Mouse (Mus musculus) cerebellum, postnatal 36 days (tissue): ENCODE measurements around the gene Hist3h2ba.

Experiments used
- DNase-seq, 2 experiments: peaks; one replicate each; pipeline ENCODE4 v3.0.0; 2021 to 2022; ENCODE audit warnings: mixed read lengths in 2 of 2

Gene Hist3h2ba

DNA sequence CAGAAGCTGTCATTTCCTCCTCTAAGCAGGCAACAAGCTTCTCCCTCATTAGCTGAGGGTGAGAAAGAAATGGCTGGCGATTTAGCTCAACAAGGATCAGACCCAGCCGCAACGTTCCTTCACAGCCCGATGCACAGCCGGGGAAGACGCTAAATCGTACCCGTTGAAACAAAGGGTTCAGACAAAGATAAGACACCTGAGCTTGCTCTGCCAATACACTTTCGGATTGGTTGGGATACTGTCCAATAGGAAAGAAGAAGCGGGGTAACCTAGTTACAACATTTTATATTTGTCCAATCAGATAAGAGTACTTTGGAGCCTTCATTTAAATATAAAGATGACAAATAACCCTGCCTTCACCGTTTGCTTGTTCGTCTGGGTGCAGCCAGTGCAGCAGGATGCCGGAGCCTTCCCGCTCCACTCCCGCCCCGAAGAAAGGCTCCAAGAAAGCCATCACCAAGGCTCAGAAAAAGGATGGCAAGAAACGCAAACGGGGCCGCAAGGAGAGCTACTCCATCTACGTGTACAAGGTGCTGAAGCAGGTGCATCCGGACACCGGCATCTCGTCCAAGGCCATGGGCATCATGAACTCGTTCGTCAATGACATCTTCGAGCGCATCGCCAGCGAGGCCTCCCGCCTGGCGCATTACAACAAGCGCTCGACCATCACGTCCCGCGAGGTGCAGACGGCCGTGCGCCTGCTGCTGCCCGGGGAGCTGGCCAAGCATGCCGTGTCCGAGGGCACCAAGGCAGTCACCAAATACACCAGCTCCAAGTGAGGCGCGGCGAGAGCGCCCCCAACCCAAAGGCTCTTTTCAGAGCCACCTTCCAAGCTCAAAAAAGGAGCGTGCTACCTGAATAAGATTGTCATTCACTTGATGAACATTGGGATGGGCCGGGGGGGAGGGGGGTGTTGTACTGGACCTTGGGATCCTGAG is at the start of gene Hist3h2ba:
Gene Hist3h2ba, plus strand, starts transcription at position 379 of the 938 bp plus-strand sequence.
- DNase-seq: peak; percentile 82 to 89

- no peak for DNase-seq
Measured at GRCm38 (mm10) chr11:58901080-58901479, 47.6 kb upstream of the Hist3h2ba start.

DNA sequence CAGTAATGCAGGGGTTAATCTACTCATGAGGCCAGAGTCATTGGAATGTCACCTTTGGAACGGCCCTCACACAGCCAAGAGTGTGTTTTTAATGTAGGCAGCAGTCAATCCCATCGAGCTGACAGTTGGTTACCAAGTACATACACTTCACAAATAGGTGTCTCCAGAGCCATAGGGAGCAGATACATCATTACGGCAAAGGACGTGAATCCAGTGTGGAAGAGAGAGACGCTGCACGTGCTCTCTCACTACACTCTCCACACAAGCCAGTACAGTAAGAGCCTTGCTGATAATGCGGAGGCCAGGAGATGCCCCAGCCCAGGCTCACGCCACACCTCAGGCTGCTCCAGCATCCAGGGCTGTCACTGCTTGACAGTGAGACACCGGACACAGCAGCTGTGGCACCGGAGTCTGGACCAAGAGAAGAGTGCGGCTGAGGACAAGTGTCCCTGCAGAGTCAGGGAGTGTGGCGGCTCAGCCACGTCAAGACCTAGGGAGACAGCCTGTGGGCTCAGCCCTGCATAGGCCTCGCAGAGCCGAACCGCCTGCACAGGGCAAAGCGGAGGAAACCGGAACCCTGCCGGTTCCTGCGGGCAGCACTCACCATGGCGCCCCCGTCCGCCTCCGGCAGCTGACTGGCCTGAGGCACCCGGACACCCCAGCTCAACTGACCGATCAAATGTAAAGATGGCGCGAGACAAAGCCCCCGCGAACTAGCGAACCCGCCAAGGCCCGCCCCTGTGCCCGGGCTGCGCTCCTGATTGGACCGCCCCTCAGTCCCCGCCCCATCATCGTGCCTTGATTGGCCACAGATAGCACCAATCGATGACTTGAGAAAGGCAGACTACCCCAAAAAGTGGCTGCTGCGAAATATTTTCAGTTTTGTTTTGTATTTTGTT is 45.0 kb upstream of the Hist3h2ba start, which contains the start of gene Zfp39:
Gene Zfp39, minus strand, starts transcription at position 715 of the 899 bp plus-strand sequence.
- DNase-seq: peak; percentile 96 to 97

GRCm38 (mm10) chr11:58904410-58904718 is 44.4 kb upstream of the Hist3h2ba start:
- no peak for DNase-seq

DNA sequence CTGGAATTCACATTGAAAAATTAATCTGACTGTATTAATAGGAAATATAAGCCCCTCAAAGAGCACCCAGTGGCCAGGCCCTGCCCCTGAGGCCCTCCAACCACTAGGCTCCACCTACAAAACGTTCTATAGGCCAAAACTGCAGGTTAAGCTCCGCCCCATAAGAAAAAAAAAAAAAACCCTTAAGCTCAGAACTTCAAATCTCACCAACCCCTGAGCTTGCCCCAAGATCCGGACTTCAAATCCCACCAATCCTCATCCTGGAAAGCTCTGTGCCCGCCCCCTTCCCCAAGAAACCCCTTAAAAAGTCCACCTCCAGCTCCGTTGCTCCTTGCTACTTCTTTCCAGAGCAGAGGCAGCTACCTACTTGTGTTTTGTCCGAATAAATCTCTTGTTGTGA is 43.9 kb upstream of the Hist3h2ba start:
- no peak for DNase-seq

DNA sequence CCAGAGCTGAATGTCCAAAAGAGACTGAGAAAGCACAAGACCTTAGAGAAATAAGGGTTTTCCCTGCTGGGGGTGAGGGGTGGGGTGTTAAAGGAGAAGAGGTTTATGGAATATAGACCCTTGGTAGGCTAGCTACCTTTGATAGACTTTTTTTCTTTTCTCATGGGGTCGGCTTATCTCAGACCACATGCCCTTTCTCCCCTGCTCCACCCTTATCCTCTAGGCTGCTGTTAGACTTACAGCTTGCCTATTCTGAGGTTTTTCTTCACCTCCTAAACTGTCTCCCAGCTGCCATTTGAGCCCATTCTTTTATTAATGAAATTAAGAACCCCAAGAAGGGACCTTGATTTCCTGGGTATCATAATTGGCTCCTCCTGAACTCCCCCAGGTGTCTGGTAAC is 34.9 kb upstream of the Hist3h2ba start:
- no peak for DNase-seq

- peak; percentile 31 to 43 for DNase-seq
Measured at GRCm38 (mm10) chr11:58914461-58915028, 34.2 kb upstream of the Hist3h2ba start.

DNA sequence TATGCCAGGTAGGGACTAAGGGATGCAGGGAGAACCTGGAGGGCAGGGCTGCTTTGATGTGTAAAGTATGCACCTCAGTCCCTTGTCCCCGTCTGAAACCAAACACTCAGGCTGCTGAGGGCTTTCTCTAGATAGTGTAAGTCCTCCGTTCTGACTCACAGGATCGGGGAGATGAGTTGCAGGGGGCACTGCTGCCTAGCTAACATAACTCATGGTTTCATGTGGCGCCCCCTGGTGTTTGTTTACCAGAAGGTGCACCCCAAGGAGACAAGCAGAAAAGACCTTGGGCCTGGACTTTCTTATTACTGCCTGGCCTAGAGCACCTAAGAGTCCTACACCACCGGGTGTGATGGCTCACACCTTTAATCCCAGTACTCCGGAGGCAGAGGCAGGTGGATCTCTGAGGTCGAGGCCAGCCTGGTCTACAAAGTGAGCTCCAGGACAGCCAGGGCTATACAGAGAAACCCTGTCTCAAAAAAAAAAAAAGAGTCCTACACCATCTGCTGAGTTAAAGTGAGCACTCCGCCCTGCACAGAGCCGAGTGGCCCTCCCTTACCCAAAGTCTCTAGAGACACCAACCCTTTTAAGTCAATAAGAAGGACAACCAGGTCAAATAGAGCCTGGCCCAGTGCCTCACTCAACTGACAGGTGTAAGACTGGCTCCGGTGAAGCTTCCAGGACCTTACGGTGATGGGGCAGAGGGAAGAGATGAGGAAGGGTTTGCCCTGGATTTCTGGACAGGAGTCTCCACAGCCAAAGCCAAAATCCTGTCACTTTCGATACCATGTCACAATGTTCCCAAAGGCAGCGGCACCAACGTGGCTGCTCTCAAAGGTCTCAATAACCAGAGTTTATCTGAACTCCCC is 31.6 kb upstream of the Hist3h2ba start:
- DNase-seq: peak; percentile 37 to 40

DNA sequence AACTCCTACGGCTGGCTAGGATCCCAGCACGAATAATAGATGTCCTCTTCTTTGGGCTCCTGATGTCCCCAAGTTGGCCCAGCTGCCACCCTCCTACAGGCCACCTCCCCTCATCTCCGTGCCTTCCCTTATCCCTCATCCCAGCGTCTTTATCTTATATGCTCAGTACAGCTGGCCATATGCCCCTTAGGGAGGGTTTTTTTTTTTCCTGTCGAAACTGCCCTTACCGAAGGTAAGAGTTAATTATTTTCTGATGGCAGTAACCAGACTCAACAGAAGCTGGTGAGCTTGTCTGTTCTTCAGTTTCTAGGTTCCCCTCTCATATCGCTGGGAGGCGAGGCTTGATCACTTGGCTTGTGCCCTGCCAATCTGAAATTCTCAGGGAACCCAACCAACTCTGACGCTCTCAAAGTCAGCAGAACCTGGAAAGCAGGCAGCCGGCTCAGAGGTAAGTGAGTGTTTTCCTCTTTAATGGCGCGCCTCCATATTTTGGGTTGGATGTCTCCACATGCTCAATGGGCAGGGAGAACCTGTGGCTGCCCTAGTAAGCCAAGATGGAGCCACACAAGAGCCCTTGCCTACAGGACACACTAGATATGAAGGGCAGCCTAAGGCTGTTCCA is 30.9 kb upstream of the Hist3h2ba start, which contains the start of gene Btnl10:
Gene Btnl10, plus strand, starts transcription at position 164 of the 622 bp plus-strand sequence.
- DNase-seq: no peak

DNA sequence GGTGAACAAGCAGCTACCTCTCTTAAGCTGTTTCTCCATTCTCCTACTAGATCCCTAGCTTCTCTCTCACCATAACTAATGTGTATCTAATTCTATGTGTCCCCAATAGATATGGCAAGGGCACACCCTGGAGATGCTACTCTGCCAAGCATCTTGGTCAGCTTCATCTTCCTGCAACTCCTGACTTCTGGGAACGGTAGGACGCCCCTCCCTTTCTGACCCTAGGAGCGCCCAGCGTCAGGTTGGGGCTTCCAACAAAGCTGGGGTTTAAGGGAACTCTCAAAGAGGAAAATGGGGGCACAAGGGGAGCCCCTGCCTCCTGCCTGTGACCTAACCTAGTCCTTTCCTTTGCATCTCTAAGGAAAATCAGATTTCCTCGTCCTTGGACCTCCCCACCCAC is 30.0 kb upstream of the Hist3h2ba start:
- DNase-seq: no peak

GRCm38 (mm10) chr11:58922420-58922819 is 26.3 kb upstream of the Hist3h2ba start:
- DNase-seq: no peak

DNA sequence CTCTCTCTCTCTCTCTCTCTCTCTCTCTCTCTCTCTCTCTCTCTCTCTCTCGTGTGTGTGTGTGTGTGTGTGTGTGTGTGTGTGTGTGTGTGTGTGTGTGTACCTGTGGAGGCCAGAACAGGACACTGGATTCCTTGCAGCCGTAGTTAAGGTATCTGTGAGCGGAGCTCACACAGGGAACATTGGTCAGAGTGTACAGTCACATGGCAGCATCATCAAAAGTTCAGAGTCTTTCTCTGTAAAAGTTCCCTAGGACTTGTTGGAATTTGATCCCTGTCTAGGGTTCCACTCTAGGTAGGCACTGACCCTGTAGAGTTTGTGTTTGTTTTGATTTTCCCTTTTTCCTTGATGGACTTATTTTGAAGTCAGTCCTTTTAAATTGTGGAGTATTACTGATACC is 22.1 kb upstream of the Hist3h2ba start:
- no peak for DNase-seq

GRCm38 (mm10) chr11:58927053-58927452 is 21.7 kb upstream of the Hist3h2ba start:
- no peak for DNase-seq

DNA sequence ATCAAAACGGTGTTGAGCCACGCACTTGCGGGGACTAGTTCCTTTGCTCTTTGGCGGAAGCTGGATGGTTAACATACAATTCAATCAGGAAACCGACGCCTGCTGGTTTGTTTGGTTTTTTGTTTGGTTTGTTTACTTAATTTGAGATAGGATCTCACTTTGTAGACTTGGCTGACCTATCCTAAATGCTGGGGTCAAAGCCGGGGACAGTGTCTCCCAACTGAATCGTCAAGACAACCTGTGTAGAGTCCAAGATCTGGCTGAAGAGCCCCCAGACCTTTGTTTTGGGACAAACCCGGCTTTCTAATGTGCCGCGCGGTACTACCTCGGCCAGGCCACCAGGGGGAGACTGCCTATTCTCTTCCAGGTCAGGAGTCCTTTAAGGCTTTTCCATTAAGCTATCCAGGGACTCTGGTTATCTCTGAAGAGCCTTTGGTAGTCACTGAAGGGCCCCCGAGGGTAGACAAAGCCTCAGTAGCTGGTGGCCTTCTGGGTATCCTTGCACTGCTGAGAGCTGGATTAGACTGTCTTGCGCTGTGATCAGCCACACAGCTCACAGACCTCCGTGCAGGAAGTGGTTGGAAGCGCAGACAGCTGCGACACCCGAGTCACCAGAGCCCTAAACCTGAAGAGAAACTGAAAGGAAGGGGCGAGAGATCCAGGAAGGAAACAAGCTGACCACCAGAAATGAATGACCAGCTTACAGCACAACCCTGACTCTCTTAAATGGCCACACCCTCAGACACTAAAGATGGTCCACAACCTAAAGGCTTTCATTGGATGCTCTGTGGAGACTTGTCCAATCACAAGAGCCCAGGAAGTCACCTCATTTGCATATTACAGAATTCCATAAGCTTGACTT is 20.7 kb upstream of the Hist3h2ba start:
- DNase-seq: peak; percentile 64 to 68

GRCm38 (mm10) chr11:58929055-58929454 is 19.7 kb upstream of the Hist3h2ba start:
- DNase-seq: no peak

GRCm38 (mm10) chr11:58929641-58930040 is 19.1 kb upstream of the Hist3h2ba start:
- DNase-seq: no peak

DNA sequence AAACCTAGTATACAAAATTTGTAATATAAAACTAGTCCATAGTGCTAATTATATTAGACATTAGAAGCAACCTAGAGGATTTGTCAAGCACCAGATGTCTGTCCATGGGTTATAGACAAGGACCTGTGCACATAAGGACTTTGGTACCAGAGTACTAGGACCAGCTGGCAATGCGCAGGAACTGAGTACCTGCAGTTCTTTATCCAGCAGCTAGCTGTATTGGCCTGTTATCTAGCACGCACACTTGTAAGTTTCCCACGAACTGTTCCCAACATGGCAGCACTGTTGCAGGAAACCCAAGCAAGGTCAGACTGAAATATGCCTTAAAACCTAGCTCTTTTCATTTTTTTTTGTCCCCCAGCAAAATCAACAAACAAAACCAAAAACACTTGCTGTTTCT is 18.5 kb upstream of the Hist3h2ba start:
- DNase-seq: no peak

- DNase-seq: no peak
Measured at GRCm38 (mm10) chr11:58931576-58931975, 17.1 kb upstream of the Hist3h2ba start.

- DNase-seq: no peak
Measured at GRCm38 (mm10) chr11:58937909-58938308, 10.8 kb upstream of the Hist3h2ba start.

DNA sequence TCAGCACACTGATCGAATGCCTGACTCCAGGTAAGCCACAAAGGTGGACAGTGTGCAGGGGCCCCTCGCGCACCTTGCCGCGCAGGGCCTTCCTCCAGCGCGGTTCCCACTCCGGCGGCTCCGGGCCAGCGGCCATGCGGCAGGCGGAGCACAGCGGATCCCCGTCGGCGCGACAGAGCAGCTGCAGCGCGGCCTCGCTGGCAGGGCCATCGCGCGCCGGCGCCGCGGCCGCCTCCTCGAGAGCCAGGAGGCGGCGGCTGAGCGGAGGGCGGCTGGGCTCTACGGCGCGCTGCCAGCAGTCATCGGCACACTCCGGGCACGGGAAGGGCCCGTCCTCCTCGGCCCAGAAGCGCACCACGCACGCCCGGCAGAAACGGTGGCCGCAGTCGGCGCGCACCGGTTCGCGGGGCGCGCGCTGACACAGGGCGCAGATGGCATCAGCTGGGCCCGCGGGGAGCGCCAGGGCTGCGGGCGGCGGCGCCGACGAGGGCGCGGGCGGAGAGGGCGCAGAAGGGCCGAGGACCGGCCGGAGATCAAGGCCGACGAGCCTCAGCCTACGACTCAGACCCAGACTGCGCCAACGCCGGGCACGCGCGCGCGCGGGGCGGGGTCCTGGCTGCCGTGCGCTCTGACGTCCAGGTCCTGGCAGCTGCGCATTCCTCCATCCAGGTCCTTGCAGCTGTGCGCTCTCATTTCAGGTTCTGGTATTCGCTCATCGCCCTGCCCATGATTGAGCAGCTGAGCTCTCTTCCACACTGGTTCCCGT is 10.2 kb upstream of the Hist3h2ba start, which contains the start of gene Rnf187:
Gene Rnf187, minus strand, starts transcription at position 595 of the 766 bp plus-strand sequence.
- peak; percentile 93 to 95 for DNase-seq
